Mouse (Mus musculus): Measurements from ENCODE around the gene 1600014C10Rik.

The 1600014C10Rik gene

DNA sequence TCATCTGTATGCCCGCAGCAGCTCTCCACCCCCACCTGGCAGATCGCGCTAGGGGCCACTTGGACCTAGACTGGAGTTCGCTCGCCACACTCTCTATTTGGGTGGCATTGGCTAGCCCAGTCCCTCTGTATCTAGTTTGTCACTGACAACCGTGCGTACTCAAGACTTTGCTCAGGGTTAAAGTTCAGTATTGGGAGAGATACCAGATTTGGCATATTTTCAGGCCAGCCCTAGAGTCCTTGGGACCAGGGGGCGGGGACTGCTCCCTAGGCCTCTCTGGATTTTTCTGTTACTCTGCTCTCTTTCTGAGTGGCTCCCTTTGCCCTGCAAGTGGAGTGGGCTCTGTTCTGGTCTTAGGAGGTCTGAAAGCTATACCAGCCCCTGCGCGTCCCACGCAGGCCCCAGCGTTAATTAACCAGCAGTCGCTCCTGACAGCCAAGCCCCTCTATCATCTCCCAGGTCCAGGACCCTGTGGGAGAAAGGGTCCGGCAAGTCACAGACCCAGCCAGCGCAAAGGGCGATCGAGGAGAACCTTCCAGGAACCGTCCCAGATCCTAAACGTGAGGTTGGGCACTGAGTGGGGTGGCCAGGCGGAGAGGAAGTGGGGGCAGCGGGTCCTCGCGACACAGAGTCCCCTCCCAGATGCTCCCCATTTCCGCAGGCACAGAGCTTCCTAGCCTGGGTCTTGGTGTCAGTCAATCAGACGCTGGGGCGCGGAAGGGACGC, at the start of gene 1600014C10Rik:
1600014C10Rik (plus strand) TSS at position 256 of the 726 bp plus-strand sequence.
- peak in 1 of 2 experiments; percentile 24 for DNase-seq (ENCODE audit: low spot score in 2 of 2)

GRCm38 (mm10) chr7:38134471-38134870, 48.5 kb upstream of the 1600014C10Rik start:
- DNase-seq (ENCODE audit: low spot score in 2 of 2): no peak

- peak; percentile 41 to 46 for DNase-seq (ENCODE audit: low spot score in 2 of 2)
These were observed 42.7 kb upstream of the 1600014C10Rik start for GRCm38 (mm10) chr7:38140324-38140723.

DNA sequence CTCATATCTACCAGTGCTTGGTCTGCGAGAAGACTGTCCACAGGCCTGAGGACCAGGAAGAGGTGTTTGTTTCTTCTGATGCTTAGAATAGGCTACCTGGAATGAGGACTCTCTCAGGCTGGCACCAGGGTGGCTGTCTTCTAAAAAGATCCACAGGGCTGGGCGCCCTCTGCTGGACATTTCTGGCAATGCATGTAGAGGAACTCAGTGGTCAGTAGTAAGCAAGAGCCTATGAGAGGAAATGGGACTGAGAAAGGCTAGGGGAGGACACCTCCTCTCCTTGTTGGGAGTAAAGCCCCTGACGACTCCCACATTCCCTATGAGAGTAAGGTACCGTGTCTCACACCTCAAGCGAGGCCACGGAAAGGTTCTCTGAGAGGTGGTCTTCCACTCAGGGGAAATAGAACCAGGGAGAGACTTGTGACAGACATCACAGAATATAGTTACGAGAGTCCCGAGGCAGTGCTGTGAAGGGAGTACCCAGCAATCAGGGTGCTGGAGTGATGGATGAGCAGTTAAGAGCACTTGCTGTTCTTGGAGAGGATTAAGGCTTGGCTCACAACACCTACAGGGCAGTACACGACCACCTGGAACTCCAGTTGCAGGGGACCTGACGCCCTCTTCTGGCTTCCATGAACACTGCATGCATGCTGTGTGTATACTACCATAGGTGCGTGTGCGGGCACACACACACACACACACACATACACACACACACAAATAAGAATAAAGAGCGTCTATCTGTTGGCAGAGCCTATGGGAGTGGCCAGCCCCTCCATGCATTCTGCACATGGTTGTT, 41.1 kb upstream of the 1600014C10Rik start:
- DNase-seq (ENCODE audit: low spot score in 2 of 2): peak; percentile 53 to 80

DNA sequence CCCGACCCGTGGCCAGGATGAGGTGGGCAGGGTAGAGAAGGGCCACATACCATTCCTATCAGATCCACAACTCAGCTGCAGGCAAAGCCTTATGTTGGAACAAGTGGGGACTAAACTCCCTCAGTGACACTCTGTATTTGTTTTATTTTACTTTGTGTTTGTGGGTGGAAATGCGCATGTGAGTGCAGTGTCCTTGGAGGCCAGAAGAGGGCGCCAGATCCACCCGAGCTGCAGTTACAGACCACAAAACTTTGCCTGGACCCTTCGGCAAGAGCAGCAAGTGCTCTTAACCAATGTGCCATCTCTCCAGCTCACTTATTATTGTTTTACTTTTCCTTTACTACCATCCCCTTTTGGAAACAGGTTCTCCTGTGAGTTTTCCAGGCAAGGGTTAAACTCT, 35.5 kb upstream of the 1600014C10Rik start:
- no peak for DNase-seq (ENCODE audit: low spot score in 2 of 2)

DNA sequence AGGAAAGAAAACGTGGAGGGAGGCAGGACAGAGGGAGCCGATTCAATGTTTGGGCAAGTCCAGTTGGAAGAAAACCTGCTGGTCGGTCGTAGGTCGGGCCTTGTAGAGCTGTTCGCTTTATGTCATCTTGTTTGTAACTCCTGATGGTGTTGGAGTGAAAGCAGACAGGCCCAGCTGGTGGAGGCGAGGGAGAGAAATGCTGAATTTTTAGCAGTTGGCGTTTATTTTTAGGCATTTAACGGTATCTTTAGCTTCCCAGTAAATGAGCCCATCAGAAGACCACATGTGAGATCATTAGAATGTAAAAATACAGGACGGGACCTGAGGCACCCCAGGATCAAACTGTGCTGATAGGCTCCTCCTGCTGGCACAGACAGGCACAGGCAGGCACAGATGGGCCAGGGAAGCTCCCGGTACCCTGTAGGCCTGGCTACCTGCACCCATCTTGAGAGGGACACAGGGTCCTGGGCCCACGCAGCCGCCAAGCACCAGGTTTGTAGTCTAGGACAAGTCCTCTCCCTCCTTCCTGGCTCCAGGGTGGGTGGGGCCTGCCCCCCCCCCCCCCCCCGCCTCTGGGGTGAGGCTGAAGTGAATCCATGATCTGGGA, 31.2 kb upstream of the 1600014C10Rik start:
- DNase-seq (ENCODE audit: low spot score in 2 of 2): peak in 1 of 2 experiments; percentile 16

DNA sequence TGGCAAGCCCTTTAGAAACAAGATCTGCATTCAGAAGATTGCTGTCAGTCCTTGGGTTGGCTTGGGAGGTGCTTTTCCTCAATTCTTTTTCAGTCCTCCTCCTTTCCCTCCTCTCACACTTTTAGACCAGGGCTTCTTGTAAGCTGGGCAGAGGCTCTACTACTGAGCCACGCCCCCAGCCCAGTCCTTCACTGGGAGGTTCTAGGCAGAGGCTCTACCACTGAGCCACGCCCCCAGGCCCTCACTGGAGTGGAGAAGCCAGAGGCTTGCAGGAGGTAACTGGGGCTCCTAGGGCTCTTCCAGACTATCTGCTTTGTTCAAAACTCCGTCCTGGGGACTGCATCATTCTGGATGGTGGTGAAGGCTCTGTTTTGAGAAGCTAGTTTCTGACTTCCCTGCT, 30.4 kb upstream of the 1600014C10Rik start:
- no peak for DNase-seq (ENCODE audit: low spot score in 2 of 2)

DNA sequence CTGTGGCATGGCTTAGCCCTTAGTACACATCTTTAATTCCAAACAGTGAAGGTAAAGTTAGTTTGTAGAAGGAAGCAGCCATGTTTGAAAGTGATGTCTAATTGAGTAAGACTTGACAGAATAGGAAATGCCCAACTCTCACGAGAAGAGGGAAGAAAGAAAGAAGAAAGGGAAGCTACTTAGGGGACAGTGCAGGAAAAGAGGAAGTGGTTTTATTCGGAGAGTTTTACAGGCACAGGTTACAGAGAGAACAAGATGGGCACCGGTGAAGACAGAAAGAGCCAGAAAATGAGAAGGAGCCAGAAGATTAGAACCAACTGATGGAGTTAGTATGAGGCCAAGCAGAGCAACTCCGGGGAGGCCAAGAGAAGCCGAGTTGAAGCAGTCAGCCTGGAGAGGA, 27.2 kb upstream of the 1600014C10Rik start:
- no peak for DNase-seq (ENCODE audit: low spot score in 2 of 2)

DNA sequence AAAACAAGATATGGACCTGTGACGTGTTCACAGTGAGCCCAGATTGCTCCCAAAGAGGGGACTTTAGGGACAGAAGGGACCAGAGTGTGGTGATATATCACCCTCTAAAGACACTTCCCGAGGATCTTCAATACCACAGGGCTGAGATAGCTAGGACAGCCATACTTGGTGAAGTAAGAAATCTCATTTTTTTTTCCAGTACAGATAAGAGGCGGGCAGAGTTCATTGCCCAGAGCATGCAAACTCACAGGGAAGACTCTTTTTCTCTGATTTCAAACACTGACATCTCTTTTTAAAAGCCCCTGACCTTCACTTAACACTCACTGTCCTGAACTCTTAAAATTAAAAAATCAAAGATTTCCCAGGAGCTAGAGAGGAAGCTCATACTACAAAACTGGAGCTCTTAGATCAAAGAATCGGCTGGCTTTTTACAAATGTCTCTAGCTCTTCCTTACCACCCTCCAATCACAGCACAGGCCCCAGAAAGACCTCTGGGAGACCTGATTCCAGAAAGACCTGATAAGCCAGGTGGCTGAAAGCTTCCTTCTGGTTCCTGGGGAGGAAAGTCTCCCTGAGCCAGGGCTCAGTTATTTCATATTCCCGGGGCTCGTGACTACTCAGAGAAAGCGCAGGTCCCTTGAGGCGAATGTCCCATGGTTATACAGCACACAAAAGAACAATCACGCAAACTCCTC, 24.1 kb upstream of the 1600014C10Rik start:
- no peak for DNase-seq (ENCODE audit: low spot score in 2 of 2)

GRCm38 (mm10) chr7:38161438-38161837, 21.6 kb upstream of the 1600014C10Rik start:
- no peak for DNase-seq (ENCODE audit: low spot score in 2 of 2)

- no peak for DNase-seq (ENCODE audit: low spot score in 2 of 2)
These were observed 19.5 kb upstream of the 1600014C10Rik start for GRCm38 (mm10) chr7:38163433-38164050.

DNA sequence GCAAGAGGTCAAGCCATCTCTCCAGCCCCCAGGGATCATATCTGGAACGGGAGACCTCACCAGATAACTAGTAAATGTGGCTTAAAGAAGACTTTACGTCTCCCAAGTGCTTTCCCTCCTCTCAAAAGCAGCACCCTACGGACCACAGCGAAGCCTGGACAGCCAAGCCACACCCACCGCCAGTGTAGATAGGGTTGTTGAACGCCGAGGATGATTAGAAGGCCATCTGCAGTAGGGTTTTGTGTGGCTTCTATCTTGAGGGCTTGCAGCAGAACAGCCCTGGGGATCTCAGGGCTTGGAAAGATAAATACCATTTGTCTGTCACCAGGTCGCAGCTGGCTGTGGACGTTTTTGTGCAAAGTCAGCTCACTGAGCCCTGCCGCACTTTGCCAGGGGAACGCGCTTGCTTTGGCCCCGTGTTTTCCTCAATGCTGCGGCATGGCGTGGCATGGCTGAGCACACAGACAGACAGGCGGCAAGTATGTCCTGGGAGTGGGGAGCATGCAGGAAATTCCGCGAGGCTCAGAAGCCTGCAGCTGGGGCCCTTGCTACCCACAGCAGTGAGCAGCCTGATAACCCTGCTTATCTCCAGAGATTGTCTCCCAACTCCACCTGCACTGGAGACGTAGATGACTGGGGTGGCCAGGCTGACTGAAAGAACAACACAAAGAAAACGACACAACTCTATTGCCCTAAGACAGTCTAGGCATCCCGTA, 15.9 kb upstream of the 1600014C10Rik start:
- no peak for DNase-seq (ENCODE audit: low spot score in 2 of 2)

GRCm38 (mm10) chr7:38167724-38168141, 15.3 kb upstream of the 1600014C10Rik start:
- DNase-seq (ENCODE audit: low spot score in 2 of 2): peak; percentile 46 to 62

DNA sequence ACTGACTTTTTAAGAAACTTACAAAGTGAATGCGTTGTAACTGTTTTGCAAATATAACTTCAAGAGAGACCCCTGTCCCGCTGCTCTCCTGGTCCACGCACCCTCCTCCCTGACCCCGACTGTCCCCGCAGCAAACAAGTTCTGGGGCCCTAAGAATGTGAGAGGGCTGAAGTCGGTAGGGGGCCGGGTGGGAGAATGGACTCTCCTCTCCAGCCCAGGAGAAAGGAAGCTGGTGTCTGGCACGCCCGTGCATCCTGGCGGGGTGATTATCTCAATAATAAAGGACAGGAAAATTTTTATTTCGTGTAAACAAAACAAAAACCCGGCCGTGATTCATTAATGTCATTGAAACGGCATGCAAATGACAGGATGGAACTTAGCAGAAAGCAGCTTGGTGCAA, 9.1 kb upstream of the 1600014C10Rik start:
- DNase-seq (ENCODE audit: low spot score in 2 of 2): no peak

DNA sequence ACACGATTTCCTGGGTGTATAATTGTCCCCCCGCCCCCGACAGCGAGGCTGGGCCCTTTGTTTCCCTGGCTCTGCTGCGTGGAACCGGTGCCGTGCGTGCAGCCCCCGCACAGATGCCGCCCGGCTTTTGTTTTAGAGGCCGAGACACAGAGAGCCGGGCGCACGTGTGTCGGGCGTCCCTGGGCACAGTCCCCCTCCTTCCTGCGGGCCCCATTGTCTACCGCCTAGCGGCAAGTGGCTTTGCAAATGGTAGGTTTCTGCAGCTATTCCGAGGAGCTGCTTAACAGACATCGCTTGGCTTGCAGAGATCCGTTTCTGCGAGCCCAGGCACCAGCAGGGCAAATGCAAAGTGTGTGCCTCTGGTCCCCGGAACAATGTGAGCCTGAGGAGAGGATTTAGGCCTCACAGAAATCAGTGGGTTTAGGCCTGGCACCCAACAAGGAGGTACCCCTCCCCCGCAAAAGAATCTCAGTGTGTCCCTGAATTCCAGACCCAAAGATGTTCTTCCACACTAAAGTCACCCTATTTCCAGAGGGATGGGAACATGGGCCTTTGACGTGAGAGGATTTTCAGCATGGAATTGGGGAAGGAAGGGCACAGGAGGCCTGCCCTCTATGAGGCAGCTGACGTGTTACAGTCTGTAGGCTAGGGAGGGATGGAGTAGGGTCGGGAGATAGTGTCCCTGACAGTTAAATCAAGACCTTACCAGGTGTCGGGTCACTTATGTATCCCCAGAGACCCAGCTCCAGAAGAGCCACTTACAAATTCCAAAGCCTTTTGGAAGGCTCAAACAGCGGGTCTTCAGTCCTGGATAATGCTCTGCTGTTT, 8.5 kb upstream of the 1600014C10Rik start:
- DNase-seq (ENCODE audit: low spot score in 2 of 2): peak in 1 of 2 experiments; percentile 27

DNA sequence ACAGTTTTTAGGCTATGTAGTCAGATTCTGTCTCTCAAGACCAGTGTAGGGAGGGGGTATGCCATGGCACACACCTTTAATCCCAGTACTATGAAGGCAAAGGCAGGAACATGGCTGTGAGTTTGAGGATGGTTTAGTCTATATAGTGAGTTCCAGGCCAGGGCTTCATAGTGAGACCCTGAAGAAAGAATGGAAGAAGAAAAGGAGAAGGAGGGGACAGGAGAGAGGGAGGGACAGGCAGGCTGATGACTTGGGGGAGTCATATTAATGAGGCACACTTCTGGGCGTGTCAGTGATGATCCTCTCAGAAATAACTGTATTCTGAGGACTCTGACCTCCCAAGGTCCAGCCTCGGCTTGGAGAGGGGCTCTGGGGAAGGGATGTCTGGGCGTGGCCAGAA, 7.0 kb upstream of the 1600014C10Rik start:
- DNase-seq (ENCODE audit: low spot score in 2 of 2): no peak

- no peak for DNase-seq (ENCODE audit: low spot score in 2 of 2)
These were observed 3.1 kb upstream of the 1600014C10Rik start for GRCm38 (mm10) chr7:38179896-38180295.

DNA sequence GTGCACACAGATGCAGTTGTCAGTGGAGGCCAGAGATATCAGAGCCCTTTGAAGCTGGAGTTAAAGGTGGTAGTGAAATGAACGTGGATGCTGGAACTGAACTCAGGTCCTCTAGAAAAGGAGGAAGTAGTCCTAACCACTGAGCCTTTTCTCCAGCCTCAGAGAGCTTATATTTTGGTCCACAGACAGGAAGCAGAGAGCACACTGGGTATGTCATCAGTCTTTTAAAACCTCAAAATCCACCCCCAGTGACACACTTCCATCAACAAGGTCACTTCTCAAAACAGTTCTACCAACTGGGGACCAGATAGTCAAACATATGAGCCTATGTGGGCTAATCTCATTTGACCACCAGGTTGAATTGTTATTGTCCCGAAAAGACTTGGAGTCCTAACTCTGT, 1.7 kb upstream of the 1600014C10Rik start:
- DNase-seq (ENCODE audit: low spot score in 2 of 2): no peak

DNA sequence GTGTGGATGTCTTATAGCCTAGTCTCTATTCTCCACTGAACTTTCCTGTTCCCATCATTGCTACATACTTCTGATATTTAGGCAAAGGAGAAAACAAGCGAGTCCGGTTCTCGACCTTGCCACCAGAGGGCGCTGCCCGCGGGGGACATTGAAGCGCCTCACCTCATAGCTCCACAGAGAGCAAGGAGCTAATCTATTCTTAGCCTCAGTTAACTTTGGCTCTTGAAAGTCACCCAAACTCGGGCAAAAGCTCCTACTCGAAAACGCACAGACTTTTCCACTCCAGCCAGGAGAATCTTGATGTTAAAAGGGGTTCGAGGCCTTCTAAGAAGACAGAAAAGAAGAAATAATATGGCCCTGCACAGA, 438 bp upstream of the 1600014C10Rik start:
- DNase-seq (ENCODE audit: low spot score in 2 of 2): peak; percentile 53 to 80
